Mouse (Mus musculus): Measurements from ENCODE around the gene Rasgef1b.

DNA sequence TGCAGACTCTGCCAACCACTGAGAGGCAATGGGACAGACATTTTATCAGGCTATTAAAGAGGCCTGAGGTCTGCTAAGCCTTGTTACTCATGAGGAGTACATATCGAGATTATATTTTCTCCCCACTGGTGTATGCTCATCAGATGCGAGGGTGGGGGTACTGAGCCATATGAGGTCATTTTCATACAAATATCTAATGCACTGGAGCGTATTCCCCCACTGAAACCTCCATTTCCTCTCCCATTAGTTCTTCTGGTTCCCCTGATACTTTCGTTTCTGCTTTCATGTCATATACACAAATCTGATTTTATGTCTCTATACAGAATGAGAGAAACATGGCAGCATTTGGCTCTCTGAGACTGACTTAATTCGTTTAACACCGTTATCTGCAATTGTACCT, 314.6 kb downstream of the Rasgef1b start:
- TF ChIP-seq USF1 (IDR thresholded peaks at IDR 0.05; ENCODE audit: low read depth) (no peak), POLR2A (IDR thresholded peaks at IDR 0.05; ENCODE audit: insufficient read length, low read depth) (no peak), POLR2AphosphoS2 (IDR thresholded peaks at IDR 0.05; ENCODE audit: insufficient read length, low read depth) (no peak), TCF12 (IDR thresholded peaks at IDR 0.05; ENCODE audit: insufficient read depth, poor library complexity, severe bottlenecking) (no peak), E2F4 (IDR thresholded peaks at IDR 0.05; ENCODE audit: insufficient read depth) (no peak)
